Comparison of ENCODE assay signal across 8 mouse cellular contexts in the genomic region with DNA sequence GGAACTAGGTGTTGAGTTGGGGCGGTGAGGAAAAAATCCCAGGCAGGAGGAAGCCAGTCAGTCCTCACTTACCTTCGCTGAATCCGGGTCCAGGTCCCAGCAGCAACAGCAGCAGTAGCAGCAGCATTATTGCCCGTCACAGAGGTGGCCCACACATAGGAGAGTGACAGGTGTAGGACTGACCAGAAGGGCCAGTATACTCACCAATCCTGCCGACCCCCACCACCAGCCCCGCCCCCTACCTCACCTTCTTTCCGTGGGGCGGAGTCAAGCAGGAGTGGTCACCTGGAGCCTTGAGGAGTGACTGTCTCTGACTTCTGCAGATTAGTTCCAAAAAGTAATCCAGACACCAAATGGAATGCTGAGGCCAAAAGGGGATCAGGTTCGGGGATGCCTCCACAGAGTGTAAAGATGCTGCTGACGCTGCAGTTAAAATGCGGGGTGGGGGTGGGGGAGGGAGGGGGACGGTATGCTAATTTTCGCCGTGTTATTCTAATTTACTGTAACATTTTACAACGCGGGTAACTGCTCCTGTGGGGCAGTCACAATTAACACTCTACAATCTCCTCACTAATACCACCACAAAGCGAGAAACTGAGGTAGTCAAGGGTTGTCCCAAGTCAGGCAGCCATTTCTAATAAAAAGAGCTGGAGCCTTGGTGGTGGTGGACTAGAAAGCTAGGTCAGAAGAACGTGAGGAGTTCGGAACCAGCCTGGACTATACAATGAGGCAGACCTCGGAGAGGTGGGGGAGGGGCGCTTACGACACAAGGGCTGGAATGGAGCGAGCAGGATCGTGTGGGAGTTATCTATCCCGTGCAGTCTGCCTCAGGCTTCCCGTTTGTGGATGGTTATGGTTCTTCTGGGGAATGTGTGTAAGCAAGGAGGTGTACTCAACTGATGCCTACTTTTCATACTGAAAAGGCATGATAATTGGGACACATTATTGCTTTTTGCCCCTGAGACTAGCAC. TPM values are rescaled to one million over a fixed set of nuclear protein-coding genes. Genes with fewer than 3 reads are reported as not detected.
DNase-seq lines count a peak whose midpoint lies in the region; ATAC-seq lines count a peak whose summit lies in the region.

A gene (minus strand): TSS at position 699 of the 971 bp plus-strand sequence.

- WGBS in lung, embryonic 15.5 days = 10% methylated on average over 26 of the region's 26 CpGs
- 16% methylated on average over 26 of the region's 26 CpGs for whole genome bisulfite sequencing in forebrain, embryonic 11.5 days
- WGBS in limb, embryonic 15.5 days = 7% methylated on average over 26 of the region's 26 CpGs
- 10% methylated on average over 26 of the region's 26 CpGs for WGBS in stomach, embryonic 16.5 days

- H3K9ac ChIP-seq in lung, embryonic 15.5 days = no peak within 1 kb of the TSS
- H3K9ac ChIP-seq in forebrain, embryonic 11.5 days (ENCODE audit: low read length) = no peak within 1 kb of the TSS
- H3K9ac ChIP-seq in limb, embryonic 15.5 days = no peak within 1 kb of the TSS
- peak within 1 kb of the TSS; percentile 46; the same call in 1 of the 2 replicates for H3K9ac ChIP-seq in stomach, embryonic 16.5 days (ENCODE audit: low read length)

- H3K27me3 ChIP-seq in lung, embryonic 15.5 days = no peaks in the 10 kb centered on the region
- H3K27me3 ChIP-seq in forebrain, embryonic 11.5 days (ENCODE audit: control insufficient read depth, insufficient read depth, low read length) = no peaks in the 10 kb centered on the region
- H3K27me3 ChIP-seq in limb, embryonic 15.5 days = peaks cover 5% of the 10 kb centered on the region; the same call in 1 of the 2 replicates
- no peaks in the 10 kb centered on the region for H3K27me3 ChIP-seq in stomach, embryonic 16.5 days (ENCODE audit: control insufficient read depth, insufficient read depth, low read length)

- no peaks in the 10 kb centered on the region for H3K9me3 ChIP-seq in lung, embryonic 15.5 days
- H3K9me3 ChIP-seq in forebrain, embryonic 11.5 days (ENCODE audit: control insufficient read depth, low read length) = no peaks in the 10 kb centered on the region
- H3K9me3 ChIP-seq in limb, embryonic 15.5 days = no peaks in the 10 kb centered on the region
- no peaks in the 10 kb centered on the region for H3K9me3 ChIP-seq in stomach, embryonic 16.5 days (replicated peaks; ENCODE audit: control insufficient read depth, low read length)

- no peak within 1 kb of the TSS for H3K27ac ChIP-seq in lung, embryonic 15.5 days
- no peak within 1 kb of the TSS for H3K27ac ChIP-seq in forebrain, embryonic 11.5 days (ENCODE audit: low read depth, low read length)
- no peak within 1 kb of the TSS for H3K27ac ChIP-seq in limb, embryonic 15.5 days
- H3K27ac ChIP-seq in stomach, embryonic 16.5 days (ENCODE audit: low read length) = peak within 1 kb of the TSS; percentile 82

- peak within 1 kb of the TSS; percentile 38 for H3K4me2 ChIP-seq in lung, embryonic 15.5 days
- H3K4me2 ChIP-seq in forebrain, embryonic 11.5 days (ENCODE audit: low read depth, low read length, severe bottlenecking) = peak within 1 kb of the TSS; percentile 18; the same call in 1 of the 2 replicates
- H3K4me2 ChIP-seq in limb, embryonic 15.5 days = peak within 1 kb of the TSS; percentile 6; the same call in 1 of the 2 replicates
- peak within 1 kb of the TSS; percentile 51 for H3K4me2 ChIP-seq in stomach, embryonic 16.5 days (ENCODE audit: low read depth, low read length)

- H3K36me3 ChIP-seq in lung, embryonic 15.5 days = no peaks in the 10 kb centered on the region
- H3K36me3 ChIP-seq in forebrain, embryonic 11.5 days (ENCODE audit: control insufficient read depth, insufficient read depth, low read length) = no peaks in the 10 kb centered on the region
- no peaks in the 10 kb centered on the region for H3K36me3 ChIP-seq in limb, embryonic 15.5 days
- no peaks in the 10 kb centered on the region for H3K36me3 ChIP-seq in stomach, embryonic 16.5 days (ENCODE audit: control insufficient read depth, insufficient read depth, low read length)

- no peak for DNase-seq in lung, postnatal 4 days
- DNase-seq in forebrain, embryonic 11.5 days (ENCODE audit: low spot score) = no peak
- no peak for DNase-seq in urinary bladder, adult 18-20 months (ENCODE audit: low spot score in 2 of 2)
- DNase-seq in urinary bladder, postnatal 10 days (ENCODE audit: low spot score) = no peak
- DNase-seq in right cerebral cortex, postnatal 25 days = no peak

- no peak for ATAC-seq in lung, embryonic 15.5 days (ENCODE audit: borderline replicate concordance, extremely low read depth, low FRiP score, low TSS enrichment)
- ATAC-seq in forebrain, embryonic 11.5 days (replicated peaks; ENCODE audit: low FRiP score) = no peak; the same call in 1 of the 2 replicates
- ATAC-seq in limb, embryonic 15.5 days (ENCODE audit: insufficient number of reproducible peaks, low FRiP score, low TSS enrichment, low read depth) = no peak
- no peak for ATAC-seq in stomach, embryonic 16.5 days (ENCODE audit: insufficient read depth, low FRiP score)

- no peak within 1 kb of the TSS for H3K4me3 ChIP-seq in lung, embryonic 15.5 days
- no peak within 1 kb of the TSS for H3K4me3 ChIP-seq in forebrain, embryonic 11.5 days (ENCODE audit: low read depth, low read length)
- H3K4me3 ChIP-seq in limb, embryonic 15.5 days = no peak within 1 kb of the TSS
- peak within 1 kb of the TSS; percentile 39 for H3K4me3 ChIP-seq in stomach, embryonic 16.5 days (replicated peaks; ENCODE audit: low read length)

- H3K4me1 ChIP-seq in lung, embryonic 15.5 days = peaks cover 4% of the 10 kb centered on the region; the same call in 1 of the 2 replicates
- no peaks in the 10 kb centered on the region for H3K4me1 ChIP-seq in forebrain, embryonic 11.5 days (replicated peaks; ENCODE audit: control insufficient read depth, insufficient read depth, low read length)
- 0 out of 2 replicates have a peak, but pooled peaks cover 3% of the 10 kb centered on the region for H3K4me1 ChIP-seq in limb, embryonic 15.5 days
- peaks cover 5% of the 10 kb centered on the region; the same call in 1 of the 2 replicates for H3K4me1 ChIP-seq in stomach, embryonic 16.5 days (ENCODE audit: control insufficient read depth, insufficient read depth, low read length)

RNA-seq across cellular contexts. Expression of the gene that starts here (rescaled TPM):
- 3.0 TPM in 2 replicates for polyA plus RNA-seq in lung, embryonic 15.5 days (2015; fragmentation: Nextera tagmentation; extraction: Ambion mirVana)
- not detected in 2 replicates for polyA plus RNA-seq in forebrain, embryonic 11.5 days (2014; fragmentation: Nextera tagmentation; extraction: Ambion mirVana)
- polyA plus RNA-seq in limb, embryonic 15.5 days (2015; fragmentation: Nextera tagmentation; extraction: Ambion mirVana) = 0.31 and 0.36 TPM in 2 replicates
- polyA plus RNA-seq in stomach, embryonic 16.5 days (2015; fragmentation: Nextera tagmentation; extraction: Ambion mirVana) = 43.3 and 59.7 TPM in 2 replicates

Comparison
In these comparisons a context has a peak if more than half of its experiments do, and no peak if none do; other contexts are left out.
1. RNA of the gene that starts here (polyA plus RNA-seq): 43.3 to 59.7 TPM in stomach, embryonic 16.5 days; 3.0 TPM in lung, embryonic 15.5 days, 0.31 to 0.36 TPM in limb, embryonic 15.5 days and not detected in forebrain, embryonic 11.5 days; every median in the first group is over 10 times any median in the second.
2. Peak in every context shown above with its lines, with median percentiles within 50 percentile points of each other: H3K4me2 ChIP-seq.